9 mouse cellular contexts compared by ENCODE assay signal in the genomic region with DNA sequence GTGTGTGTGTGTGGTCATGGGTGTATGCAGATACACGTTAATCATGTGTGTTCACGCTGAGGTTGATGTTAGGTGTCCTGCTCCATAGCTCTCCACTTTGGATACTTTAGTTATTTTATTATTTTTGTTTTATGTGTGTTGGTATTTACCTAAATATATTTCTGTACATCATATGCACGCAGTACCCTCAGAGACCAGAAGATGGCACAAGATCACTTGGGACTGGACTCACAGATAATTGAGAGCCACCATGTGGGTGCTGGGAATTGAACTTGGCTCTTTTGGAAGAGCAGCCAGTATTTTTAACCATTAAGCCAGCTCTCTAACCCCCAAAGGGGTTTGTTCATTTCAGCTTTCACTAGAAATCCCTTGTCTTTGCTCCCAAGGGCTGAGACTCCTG. TPM values are rescaled to one million over a fixed set of nuclear protein-coding genes. Genes with fewer than 3 reads are reported as not detected.
DNase-seq lines count a peak whose midpoint lies in the region; ATAC-seq and TF ChIP-seq lines count a peak whose summit lies in the region.
"Had no signal": no experiment of that assay in that cellular context is flagged by ENCODE, and none has a peak within 500 bp of the region (broad histone marks: within the 10 kb centered on the region; RNA-seq: fewer than 3 reads in every experiment).

No protein-coding gene starts in this region.

- ATAC-seq in CD4-positive, CD25-positive, alpha-beta regulatory T cell, adult 4 months = no peak

- peak; percentile 67 for DNase-seq in CD4-positive, CD25-positive, alpha-beta regulatory T cell, adult 2 months (ENCODE audit: low read depth, low spot score)
- DNase-seq in layer of hippocampus, adult 2 months (ENCODE audit: low spot score in 2 of 2) = no peak
- no peak for DNase-seq in layer of hippocampus, adult 18-20 months (ENCODE audit: low spot score in 2 of 2)
- peak; percentile 32 for DNase-seq in T-cell, adult 2 months (ENCODE audit: low spot score)
- DNase-seq in natural killer cell, adult 2 months (ENCODE audit: low spot score in 2 of 2) = peak; percentile 15 to 46
- no peak for DNase-seq in yolk sac, embryonic 10.5 days (ENCODE audit: low spot score)
- no peak for DNase-seq in layer of hippocampus, adult 9-11 months

- TF ChIP-seq CTCF in layer of hippocampus, adult 2 months (conservative IDR thresholded peaks at IDR 0.05) = peak; percentile 70

- H3K27ac ChIP-seq in layer of hippocampus, adult 2 months = peak overlapping the region; percentile 86

- H3K4me3 ChIP-seq in layer of hippocampus, adult 2 months = no peak overlapping the region
- H3K4me3 ChIP-seq: myocyte had no signal

RNA-seq across cellular contexts. Expression of gene Otulin, which starts 48.1 kb away (rescaled TPM):
- polyA plus RNA-seq in CD4-positive, CD25-positive, alpha-beta regulatory T cell, adult 4 months (2017; shearing (Covaris generic)) = 10 to 100 TPM; 10.7 to 10.8 TPM
- total RNA-seq in layer of hippocampus, adult 2 months (2021) = 10 to 100 TPM; 19.4 to 23.1 TPM
- 10 to 100 TPM; 20.7 to 21.4 TPM for total RNA-seq in layer of hippocampus, adult 18-20 months (2021)

Comparison
In these comparisons a context has a peak if more than half of its experiments do, and no peak if none do; other contexts are left out.
1. DNase-seq: peak in CD4-positive, CD25-positive, alpha-beta regulatory T cell, adult 2 months (single experiment), T-cell, adult 2 months (single experiment) and natural killer cell, adult 2 months (2 of 2); none in layer of hippocampus, adult 2 months (0 of 2), layer of hippocampus, adult 18-20 months (0 of 2), yolk sac, embryonic 10.5 days (single experiment) and layer of hippocampus, adult 9-11 months (single experiment).